Mouse (Mus musculus) T-helper 2 cell (primary cell): ENCODE measurements around the gene Gna12.

Experiments used
- in situ Hi-C: fragments of 300-600 bp; cut with MboI, MseI; formaldehyde crosslinking; loops from one replicate; pipeline ENCODE4 v1.15.1; 2025; ENCODE audit warnings: high pct_unique_total_duplicates

Gene Gna12

DNA sequence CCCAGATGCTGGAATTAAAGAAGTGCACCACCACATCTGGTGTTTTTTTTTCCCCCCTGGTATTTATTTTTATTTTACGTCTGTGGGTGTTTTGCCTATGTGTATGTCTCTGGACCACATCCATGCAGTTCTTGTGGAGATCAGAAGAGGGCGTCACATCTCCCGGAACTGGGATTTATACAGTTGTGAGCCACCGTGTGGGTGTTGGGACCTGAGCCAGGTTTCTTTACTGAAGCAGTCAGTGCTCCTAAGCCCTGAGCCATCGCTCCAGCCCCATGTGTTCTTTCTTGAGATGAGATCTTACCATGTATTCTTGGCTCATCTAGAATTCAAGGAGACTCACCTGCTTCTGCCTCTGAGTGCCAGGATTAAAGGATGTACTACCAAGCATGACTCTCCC is 119.2 kb downstream of the Gna12 start:
- in situ Hi-C loops: no loop called here

DNA sequence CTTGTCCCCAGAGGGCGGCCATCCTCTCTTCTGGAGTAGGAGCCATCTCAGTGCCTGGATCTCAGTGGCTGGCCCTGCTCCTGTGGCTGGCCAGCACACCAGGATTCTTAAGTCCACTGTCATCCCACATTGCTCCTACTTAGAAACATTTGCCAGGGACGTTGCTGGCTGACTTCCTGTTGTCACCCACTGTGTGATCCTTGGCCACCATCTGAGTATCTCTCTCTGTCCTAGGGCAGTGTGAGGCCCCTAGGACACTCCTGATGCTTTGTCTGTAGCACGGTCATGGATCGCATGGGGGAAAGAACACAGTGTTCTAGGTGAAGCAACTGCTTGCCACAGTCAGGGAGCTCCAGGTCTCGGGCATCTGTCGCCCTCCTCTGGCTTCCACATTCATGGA is 119.9 kb downstream of the Gna12 start:
- in situ Hi-C loops: no loop called here
